Mouse (Mus musculus) intestine, embryonic 15.5 days (tissue): ENCODE measurements around the gene Card10. TPM values are rescaled to one million over a fixed set of nuclear protein-coding genes. Genes with fewer than 3 reads are reported as not detected.

ENCODE experiments used
- ATAC-seq: fragments of 200-750 bp; cut with Nextera tagmentation; 2 replicates; pipeline ENCODE4 v1.8.0; 2017; ENCODE audit warnings: moderate TSS enrichment, moderate library complexity
- H3K27ac ChIP-seq: fragments of 300-500 bp; sonication (generic); 2 replicates; pipeline ENCODE4 v1.5.1; 2015; ENCODE audit warnings: mild to moderate bottlenecking, inconsistent platforms
- H3K27me3 ChIP-seq: fragments of 300-500 bp; sonication (generic); replicated peaks from 2 replicates; pipeline ENCODE4 v1.6.1; 2015; ENCODE audit warnings: inconsistent platforms
- H3K36me3 ChIP-seq: fragments of 300-500 bp; sonication (generic); 2 replicates; pipeline ENCODE4 v1.6.1; 2015; ENCODE audit warnings: inconsistent platforms
- H3K4me1 ChIP-seq: fragments of 300-500 bp; sonication (generic); replicated peaks from 2 replicates; pipeline ENCODE4 v1.6.1; 2015; ENCODE audit warnings: inconsistent platforms
- H3K4me2 ChIP-seq: fragments of 300-500 bp; sonication (generic); replicated peaks from 2 replicates; pipeline ENCODE4 v1.6.1; 2015; ENCODE audit warnings: mild to moderate bottlenecking, inconsistent platforms
- H3K4me3 ChIP-seq: fragments of 300-500 bp; sonication (generic); replicated peaks from 2 replicates; pipeline ENCODE4 v1.5.1; 2015; ENCODE audit warnings: inconsistent platforms
- H3K9ac ChIP-seq: fragments of 300-500 bp; sonication (generic); 2 replicates; pipeline ENCODE4 v1.6.1; 2015; ENCODE audit warnings: inconsistent platforms
- H3K9me3 ChIP-seq: fragments of 300-500 bp; sonication (generic); 2 replicates; pipeline ENCODE4 v1.6.1; 2016; ENCODE audit warnings: inconsistent platforms
- WGBS: fragments of 180-500 bp; shearing (Covaris S2); methylation state at CpG from one replicate; pipeline ENCODE4 v1.1.7; 2015; 5-methylcytosine and 5-hydroxymethylcytosine counted together
- polyA plus RNA-seq: library from polyadenylated mRNA; unstranded; fragments of >200 nt; fragmentation: Nextera tagmentation; extraction: Ambion mirVana; gene quantifications from 2 replicates; pipeline ENCODE4 v1.2.1, GENCODE M21; 2015

The Card10 gene
- polyA plus RNA-seq, 1 experiment from 2014 or later, result 6.9 TPM

- 46% methylated on average over 4 of the region's 4 CpGs for WGBS
- Histone ChIP-seq H3K4me3 (no peak overlapping the region), H3K27ac (peak overlapping the region; percentile 10; the same call in 1 of the 2 replicates), H3K9me3 (no peaks in the 10 kb centered on the region), H3K36me3 (no peaks in the 10 kb centered on the region), H3K9ac (no peak overlapping the region), H3K4me2 (no peak overlapping the region), H3K27me3 (no peaks in the 10 kb centered on the region), H3K4me1 (peaks cover 31% of the 10 kb centered on the region)
- ATAC-seq, result no peak
Observed at GRCm38 (mm10) chr15:78790451-78790850, 12.4 kb downstream of the Card10 start.

- ATAC-seq, result no peak
- H3K4me2 ChIP-seq, result no peak overlapping the region
- peaks cover 31% of the 10 kb centered on the region for H3K4me1 ChIP-seq
- no peaks in the 10 kb centered on the region for H3K9me3 ChIP-seq
- no peak overlapping the region for H3K9ac ChIP-seq
- H3K27me3 ChIP-seq, result no peaks in the 10 kb centered on the region
- no peaks in the 10 kb centered on the region for H3K36me3 ChIP-seq
- no peak overlapping the region for H3K27ac ChIP-seq
- 83% methylated on average over 13 of the region's 13 CpGs for WGBS
- H3K4me3 ChIP-seq, result no peak overlapping the region
Observed at GRCm38 (mm10) chr15:78789721-78790323, 13.0 kb downstream of the Card10 start.

DNA sequence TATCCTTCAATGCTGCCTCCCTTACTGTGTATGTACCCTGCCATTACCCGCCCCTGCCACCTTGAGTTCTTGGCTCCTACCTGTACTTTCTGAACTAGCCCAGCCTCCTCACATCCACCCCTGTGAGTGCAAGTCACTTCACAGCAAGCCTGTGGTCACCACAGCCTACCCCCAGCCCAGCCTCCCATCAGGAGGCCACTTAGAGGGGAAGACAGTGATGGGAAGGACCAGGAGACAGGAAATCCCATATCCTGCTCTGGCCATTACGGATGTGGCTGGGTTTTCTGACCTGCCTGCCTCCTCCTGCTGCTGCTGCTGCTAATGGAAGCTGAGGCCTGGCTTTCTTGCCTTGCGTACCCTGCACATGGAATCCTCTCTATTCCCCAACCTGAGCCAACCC is 14.8 kb downstream of the Card10 start:
- Histone ChIP-seq H3K27ac (peak overlapping the region; percentile 52), H3K36me3 (no peaks in the 10 kb centered on the region), H3K9me3 (no peaks in the 10 kb centered on the region), H3K9ac (no peak overlapping the region), H3K4me2 (no peak overlapping the region; the same call in 1 of the 2 replicates), H3K4me3 (no peak overlapping the region), H3K27me3 (no peaks in the 10 kb centered on the region), H3K4me1 (peaks cover 31% of the 10 kb centered on the region)
- WGBS, result 68% methylated on average over 3 of the region's 3 CpGs
- ATAC-seq, result 0 out of 2 replicates have a peak, but pooled peaks have one; percentile 24

DNA sequence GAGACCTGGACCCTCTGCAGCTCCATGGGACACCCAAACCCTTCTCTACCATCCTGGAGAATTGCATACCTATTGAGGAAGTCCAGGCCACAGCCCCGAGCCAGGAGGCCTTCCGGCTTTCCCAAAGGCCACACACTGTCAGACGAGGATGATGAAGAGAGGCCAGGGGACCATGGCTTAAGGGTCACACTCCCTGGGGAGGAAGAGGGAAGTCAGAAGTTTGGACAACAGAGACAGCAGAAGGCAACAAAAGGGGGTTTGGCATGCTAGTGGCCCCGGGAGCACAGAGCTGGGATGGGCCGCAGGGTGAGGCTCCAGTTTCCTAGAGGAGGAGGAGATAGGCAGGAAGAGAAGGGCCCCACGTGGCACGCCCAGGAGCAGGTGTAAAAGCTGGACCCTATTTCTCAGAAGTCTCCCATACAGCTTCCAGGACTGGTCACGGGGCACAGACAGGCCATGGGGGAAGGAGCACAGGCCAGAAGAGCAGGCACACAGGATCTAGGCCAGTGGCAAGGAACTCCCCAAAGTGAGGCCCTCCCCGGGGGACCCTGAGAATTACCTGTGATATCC is 15.5 kb downstream of the Card10 start:
- WGBS, result 57% methylated on average over 9 of the region's 9 CpGs
- no peaks in the 10 kb centered on the region for H3K27me3 ChIP-seq
- H3K9ac ChIP-seq, result no peak overlapping the region
- H3K4me2 ChIP-seq, result peak overlapping the region; percentile 20; the same call in 1 of the 2 replicates
- H3K9me3 ChIP-seq, result no peaks in the 10 kb centered on the region
- ATAC-seq, result peak; percentile 82
- peak overlapping the region; percentile 52 for H3K27ac ChIP-seq
- H3K4me1 ChIP-seq, result peaks cover 31% of the 10 kb centered on the region
- H3K4me3 ChIP-seq, result no peak overlapping the region
- H3K36me3 ChIP-seq, result no peaks in the 10 kb centered on the region

DNA sequence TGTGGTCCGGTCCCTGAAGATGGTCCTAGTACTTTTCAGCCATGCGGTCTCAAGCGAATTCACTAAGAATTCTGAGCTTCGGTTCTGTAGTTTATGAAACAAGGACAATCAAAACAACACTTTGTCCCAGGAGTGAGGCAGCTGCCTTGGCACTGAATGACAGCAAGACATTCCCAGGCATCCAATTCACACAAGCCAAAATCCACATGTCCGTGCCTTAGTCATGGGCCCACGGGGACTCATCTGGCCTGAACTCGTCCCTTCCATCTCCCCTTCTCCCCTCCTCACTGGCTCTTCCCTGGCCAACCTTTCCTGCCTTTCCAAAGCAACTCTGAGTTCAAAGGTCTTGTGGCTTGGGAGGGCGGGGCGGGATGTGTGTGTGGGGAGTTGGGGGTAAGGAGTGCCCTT is 16.4 kb downstream of the Card10 start:
- H3K4me2 ChIP-seq, result 0 out of 2 replicates have a peak overlapping the region, but pooled peaks have one; percentile 20
- no peak for ATAC-seq
- H3K4me3 ChIP-seq, result no peak overlapping the region
- peaks cover 31% of the 10 kb centered on the region for H3K4me1 ChIP-seq
- WGBS, result 70% methylated on average over 9 of the region's 9 CpGs
- H3K9me3 ChIP-seq, result no peaks in the 10 kb centered on the region
- H3K27ac ChIP-seq, result peak overlapping the region; percentile 52; the same call in 1 of the 2 replicates
- no peak overlapping the region for H3K9ac ChIP-seq
- H3K36me3 ChIP-seq, result no peaks in the 10 kb centered on the region
- H3K27me3 ChIP-seq, result no peaks in the 10 kb centered on the region

- no peak overlapping the region for H3K4me3 ChIP-seq
- H3K9ac ChIP-seq, result no peak overlapping the region
- no peaks in the 10 kb centered on the region for H3K27me3 ChIP-seq
- 0 out of 2 replicates have a peak, but pooled peaks have one; percentile 15 for ATAC-seq
- no peak overlapping the region for H3K4me2 ChIP-seq
- WGBS, result 34% methylated on average over 7 of the region's 7 CpGs
- no peaks in the 10 kb centered on the region for H3K36me3 ChIP-seq
- H3K9me3 ChIP-seq, result no peaks in the 10 kb centered on the region
- peak overlapping the region; percentile 52; the same call in 1 of the 2 replicates for H3K27ac ChIP-seq
- peaks cover 31% of the 10 kb centered on the region for H3K4me1 ChIP-seq
Observed at GRCm38 (mm10) chr15:78785961-78786360, 16.9 kb downstream of the Card10 start.

GRCm38 (mm10) chr15:78785258-78785657 is 17.6 kb downstream of the Card10 start:
- H3K36me3 ChIP-seq, result no peaks in the 10 kb centered on the region
- no peaks in the 10 kb centered on the region for H3K27me3 ChIP-seq
- no peaks in the 10 kb centered on the region for H3K9me3 ChIP-seq
- no peak overlapping the region for H3K9ac ChIP-seq
- no peak overlapping the region for H3K4me2 ChIP-seq
- WGBS, result 89% methylated on average over 7 of the region's 7 CpGs
- H3K27ac ChIP-seq, result no peak overlapping the region
- ATAC-seq, result no peak
- no peak overlapping the region for H3K4me3 ChIP-seq
- peaks cover 26% of the 10 kb centered on the region for H3K4me1 ChIP-seq

DNA sequence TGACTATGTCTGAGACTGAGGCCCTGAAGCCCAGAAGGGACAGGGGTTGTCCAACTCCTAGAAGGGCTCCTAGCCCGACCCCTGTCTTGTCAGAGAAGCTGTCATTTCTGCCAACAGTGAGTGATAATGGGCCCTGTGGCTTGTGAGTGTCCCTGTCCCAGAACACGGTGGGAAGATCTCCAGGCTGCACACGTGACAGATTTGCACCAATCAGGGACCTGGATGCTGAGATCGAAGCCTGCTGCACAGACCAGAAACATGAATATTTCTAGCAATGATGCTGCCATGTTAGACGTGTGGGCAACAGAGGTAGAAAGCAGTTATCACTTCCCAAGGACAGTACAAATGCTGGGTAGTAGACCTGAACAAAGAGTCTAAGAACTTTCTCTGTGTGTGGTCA is 18.3 kb downstream of the Card10 start:
- Histone ChIP-seq H3K4me1 (peaks cover 26% of the 10 kb centered on the region), H3K4me3 (no peak overlapping the region), H3K9me3 (no peaks in the 10 kb centered on the region), H3K4me2 (no peak overlapping the region), H3K27ac (no peak overlapping the region), H3K9ac (no peak overlapping the region), H3K27me3 (no peaks in the 10 kb centered on the region), H3K36me3 (no peaks in the 10 kb centered on the region)
- no peak for ATAC-seq
- 66% methylated on average over 5 of the region's 5 CpGs for WGBS

DNA sequence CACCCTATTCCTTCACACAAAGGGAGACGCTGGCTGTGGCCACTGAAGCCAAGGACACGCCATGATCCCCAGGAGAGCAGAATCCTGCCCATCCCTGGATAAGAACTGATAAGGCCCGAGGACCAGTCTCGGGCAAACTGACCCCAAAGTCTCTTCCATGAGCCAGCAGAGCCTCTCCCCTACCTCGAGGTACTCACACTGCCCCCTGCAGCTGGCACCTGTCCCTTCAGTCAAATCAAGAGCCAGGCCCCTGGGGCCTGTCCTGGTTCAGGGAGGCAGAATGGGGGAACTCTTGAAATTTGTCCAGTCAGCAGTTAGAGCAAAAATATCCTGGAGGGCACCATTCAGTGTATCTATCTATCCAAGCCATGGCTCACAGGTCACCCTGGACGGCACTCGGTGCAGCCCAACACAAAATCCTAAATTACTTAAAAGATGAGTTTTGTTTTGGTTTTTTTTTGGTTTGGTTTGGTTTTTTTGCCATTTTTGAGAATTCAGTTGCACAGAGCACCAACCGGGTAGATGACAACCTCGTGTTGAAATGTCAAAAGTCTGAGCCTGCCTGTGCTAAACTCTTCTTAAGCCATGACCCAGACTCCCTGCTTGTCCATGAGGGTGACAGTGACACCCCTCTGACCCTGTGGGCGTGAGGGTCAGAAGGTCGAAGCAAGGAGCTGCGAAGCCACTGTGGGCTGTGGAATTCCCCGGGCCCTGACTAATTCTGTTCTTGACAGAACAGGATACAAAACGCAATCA is 20.3 kb downstream of the Card10 start:
- Histone ChIP-seq H3K9me3 (no peaks in the 10 kb centered on the region), H3K27ac (no peak overlapping the region), H3K36me3 (no peaks in the 10 kb centered on the region), H3K4me1 (peaks cover 26% of the 10 kb centered on the region), H3K4me2 (no peak overlapping the region), H3K4me3 (no peak overlapping the region), H3K9ac (no peak overlapping the region), H3K27me3 (no peaks in the 10 kb centered on the region)
- no peak for ATAC-seq
- 68% methylated on average over 14 of the region's 14 CpGs for WGBS

- Histone ChIP-seq H3K9ac (no peak overlapping the region), H3K36me3 (0 out of 2 replicates have a peak, but pooled peaks cover 6% of the 10 kb centered on the region), H3K4me3 (no peak overlapping the region), H3K4me2 (no peak overlapping the region), H3K4me1 (peaks cover 11% of the 10 kb centered on the region; the same call in 1 of the 2 replicates), H3K27me3 (no peaks in the 10 kb centered on the region), H3K27ac (no peak overlapping the region), H3K9me3 (no peaks in the 10 kb centered on the region)
- 73% methylated on average over 7 of the region's 7 CpGs for WGBS
- ATAC-seq, result no peak
Observed at GRCm38 (mm10) chr15:78780908-78781307, 21.9 kb downstream of the Card10 start.

DNA sequence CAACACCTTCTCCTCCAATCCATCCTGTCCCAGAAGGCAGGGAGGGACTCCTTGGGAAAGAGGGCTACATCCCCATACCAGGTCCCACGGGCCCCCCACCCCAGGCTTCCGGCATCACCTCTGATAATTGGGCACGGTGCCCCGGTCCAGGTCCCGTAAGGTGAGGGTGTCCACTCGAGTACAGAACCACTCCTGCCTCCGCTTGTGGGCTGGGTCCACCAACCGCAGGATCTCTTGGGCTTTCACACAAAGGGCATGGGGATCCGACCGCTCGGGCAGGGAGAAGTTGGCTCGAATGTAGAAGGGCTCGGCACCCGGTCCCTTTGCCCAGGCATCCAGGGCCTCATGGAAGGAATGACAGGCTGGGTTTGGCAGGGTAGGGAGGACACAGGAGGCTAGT is 22.5 kb downstream of the Card10 start:
- Histone ChIP-seq H3K27me3 (no peaks in the 10 kb centered on the region), H3K27ac (no peak overlapping the region), H3K4me2 (no peak overlapping the region), H3K36me3 (0 out of 2 replicates have a peak, but pooled peaks cover 10% of the 10 kb centered on the region), H3K9ac (no peak overlapping the region), H3K4me3 (no peak overlapping the region), H3K4me1 (peaks cover 9% of the 10 kb centered on the region; the same call in 1 of the 2 replicates), H3K9me3 (no peaks in the 10 kb centered on the region)
- 94% methylated on average over 14 of the region's 14 CpGs for WGBS
- no peak for ATAC-seq

DNA sequence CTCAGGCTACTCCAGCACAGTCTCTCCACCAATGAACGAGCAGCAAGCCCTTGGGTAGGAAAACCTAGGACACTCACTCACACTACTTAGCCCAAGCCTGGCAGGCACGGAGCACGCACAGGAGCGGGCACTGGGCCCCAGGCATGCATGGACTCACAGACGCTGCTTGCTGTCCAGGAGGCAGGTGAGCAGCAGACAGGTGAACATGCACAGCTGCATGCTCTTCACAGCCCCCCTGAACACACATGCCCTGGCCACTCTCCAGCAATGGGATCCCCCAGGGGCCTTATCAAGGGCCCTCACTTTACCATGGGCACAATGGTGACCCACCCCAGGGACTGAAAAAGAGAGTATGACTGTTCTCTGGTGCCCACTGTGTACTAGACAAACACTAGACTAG is 23.2 kb downstream of the Card10 start:
- Histone ChIP-seq H3K9ac (no peak overlapping the region), H3K9me3 (no peaks in the 10 kb centered on the region), H3K27ac (no peak overlapping the region), H3K27me3 (no peaks in the 10 kb centered on the region), H3K4me1 (peaks cover 9% of the 10 kb centered on the region; the same call in 1 of the 2 replicates), H3K36me3 (0 out of 2 replicates have a peak, but pooled peaks cover 13% of the 10 kb centered on the region), H3K4me3 (no peak overlapping the region), H3K4me2 (no peak overlapping the region)
- WGBS, result 90% methylated on average over 5 of the region's 5 CpGs
- no peak for ATAC-seq
